15 mouse cellular contexts compared by ENCODE assay signal in genomic region chr15:88684039-88684438, GRCm38 (mm10).
"Had no signal": no experiment of that assay in that cellular context is flagged by ENCODE, and none has a peak within 500 bp of the region (broad histone marks: within the 10 kb centered on the region; RNA-seq: fewer than 3 reads in every experiment).

No protein-coding gene starts in this region.

- H3K9me3 ChIP-seq: megakaryocyte, embryonic 14.5 days; midbrain, embryonic 10.5 days; midbrain, embryonic 13.5 days had no signal

- H3K27me3 ChIP-seq: megakaryocyte, embryonic 14.5 days; midbrain, embryonic 13.5 days had no signal

- H3K27ac ChIP-seq: kidney, postnatal 0 days; layer of hippocampus, adult 2 months; liver, embryonic 14.5 days; midbrain, embryonic 10.5 days; midbrain, embryonic 13.5 days; stomach, postnatal 0 days had no signal

- ATAC-seq: liver, postnatal 0 days; lung, postnatal 0 days; midbrain, embryonic 13.5 days had no signal

- H3K4me2 ChIP-seq: lung, embryonic 14.5 days; midbrain, embryonic 13.5 days had no signal

- H3K4me1 ChIP-seq: megakaryocyte, embryonic 14.5 days; midbrain, embryonic 10.5 days; midbrain, embryonic 13.5 days had no signal

- DNase-seq: kidney, adult 2 months; kidney, postnatal 25 days; layer of hippocampus, adult 9-11 months; liver, postnatal 0 days; lung, embryonic 14.5 days; lung, postnatal 36 days; thymus, postnatal 25 days had no signal

- H3K9ac ChIP-seq: liver, embryonic 14.5 days; liver, postnatal 0 days; lung, embryonic 14.5 days; midbrain, embryonic 13.5 days had no signal

- H3K4me3 ChIP-seq: layer of hippocampus, adult 2 months; megakaryocyte, embryonic 14.5 days; midbrain, embryonic 10.5 days; midbrain, embryonic 13.5 days had no signal
